Mouse (Mus musculus): ENCODE results near the gene Zfp169. TPM values are rescaled to one million over a fixed set of nuclear protein-coding genes. Genes with fewer than 3 reads are reported as not detected.

The Zfp169 gene
- total and polyA plus RNA-seq, 2 experiments from 2014 or later = 2.2 to 46.7 TPM

DNA sequence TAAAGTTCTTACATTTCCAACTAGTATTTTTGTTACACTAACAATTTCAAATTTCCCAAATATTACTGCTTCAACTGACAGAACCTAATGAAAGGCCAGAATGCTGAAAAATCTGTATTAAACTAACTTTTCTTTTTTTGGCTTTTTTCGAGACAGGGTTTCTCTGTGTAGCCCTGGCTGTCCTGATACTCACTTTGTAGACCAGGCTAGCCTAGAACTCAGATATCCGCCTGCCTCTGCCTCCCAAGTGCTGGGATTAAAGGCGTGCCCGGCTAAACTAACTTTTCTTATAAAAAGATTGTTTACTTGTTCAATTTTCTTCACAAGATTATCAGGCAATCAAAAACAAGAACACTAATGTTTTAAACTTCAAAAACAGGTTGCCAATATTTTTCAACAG, 31.6 kb upstream of the Zfp169 start:
- WGBS = 54% methylated on average over 4 of the region's 4 CpGs

DNA sequence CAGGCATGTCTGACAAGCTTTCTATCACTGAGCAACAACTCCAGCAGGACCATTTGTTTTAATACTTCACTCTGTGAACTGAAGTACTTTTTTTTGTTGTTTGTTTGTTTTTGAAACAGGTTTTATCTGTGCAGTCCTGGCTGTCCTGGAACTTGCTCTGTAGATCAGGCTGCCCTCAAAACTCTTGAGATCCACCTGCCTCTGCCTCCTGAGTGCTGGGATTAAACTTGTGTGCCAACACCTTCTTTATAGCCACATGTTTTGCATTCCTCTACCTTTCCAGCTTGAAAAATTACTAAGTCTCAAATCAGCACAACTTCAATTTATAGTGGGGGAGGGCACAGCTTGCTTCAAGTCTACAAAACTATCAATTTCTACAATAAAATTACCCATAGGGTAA, 31.1 kb upstream of the Zfp169 start:
- Histone ChIP-seq H3K4me2 (ENCODE audit: low read depth, low read length, poor library complexity, severe bottlenecking) (peak overlapping the region; percentile 60; the same call in 1 of the 2 replicates), H3K9me3 (ENCODE audit: low read length) (no peaks in the 10 kb centered on the region), H3K4me1 (ENCODE audit: insufficient read depth, low read length) (peaks cover 8% of the 10 kb centered on the region; the same call in 1 of the 2 replicates), H3K9ac (replicated peaks; ENCODE audit: low read length, poor library complexity, severe bottlenecking) (no peak overlapping the region), H3K27ac (ENCODE audit: low read depth, low read length) (no peak overlapping the region), H3K4me3 (ENCODE audit: low read depth, low read length) (no peak overlapping the region; the same call in 1 of the 2 replicates), H3K27me3 (ENCODE audit: insufficient read depth, low read length) (no peaks in the 10 kb centered on the region), H3K36me3 (ENCODE audit: insufficient read depth, low read length) (no peaks in the 10 kb centered on the region)
- ATAC-seq (ENCODE audit: low FRiP score) (no peak), DNase-seq (ENCODE audit: low spot score) (no peak)
- TF ChIP-seq CTCF (IDR thresholded peaks at IDR 0.05) = no peak

More for the DNA sequence above, 31.6 kb upstream of the Zfp169 start:
- Histone ChIP-seq H3K27me3 (ENCODE audit: insufficient read depth, low read length) (no peaks in the 10 kb centered on the region), H3K9ac (replicated peaks; ENCODE audit: low read length, poor library complexity, severe bottlenecking) (no peak overlapping the region), H3K4me1 (ENCODE audit: insufficient read depth, low read length) (peaks cover 8% of the 10 kb centered on the region; the same call in 1 of the 2 replicates), H3K4me2 (ENCODE audit: low read depth, low read length, poor library complexity, severe bottlenecking) (peak overlapping the region; percentile 60), H3K4me3 (ENCODE audit: low read depth, low read length) (peak overlapping the region; percentile 94), H3K9me3 (ENCODE audit: low read length) (no peaks in the 10 kb centered on the region), H3K36me3 (ENCODE audit: insufficient read depth, low read length) (no peaks in the 10 kb centered on the region), H3K27ac (ENCODE audit: low read depth, low read length) (no peak overlapping the region)
- TF ChIP-seq CTCF (IDR thresholded peaks at IDR 0.05) = no peak
- DNase-seq (ENCODE audit: low spot score) (no peak), ATAC-seq (ENCODE audit: low FRiP score) (no peak)

GRCm38 (mm10) chr13:48540488-48540887, 27.2 kb upstream of the Zfp169 start:
- no peak for DNase-seq (ENCODE audit: low spot score)
- Histone ChIP-seq H3K9me3 (ENCODE audit: low read length) (no peaks in the 10 kb centered on the region), H3K4me2 (ENCODE audit: low read depth, low read length, poor library complexity, severe bottlenecking) (no peak overlapping the region; the same call in 1 of the 2 replicates), H3K4me1 (ENCODE audit: insufficient read depth, low read length) (peaks cover 8% of the 10 kb centered on the region; the same call in 1 of the 2 replicates), H3K27ac (ENCODE audit: low read depth, low read length) (no peak overlapping the region), H3K36me3 (ENCODE audit: insufficient read depth, low read length) (0 out of 2 replicates have a peak, but pooled peaks cover 3% of the 10 kb centered on the region), H3K4me3 (ENCODE audit: low read depth, low read length) (no peak overlapping the region), H3K27me3 (ENCODE audit: insufficient read depth, low read length) (no peaks in the 10 kb centered on the region), H3K9ac (replicated peaks; ENCODE audit: low read length, poor library complexity, severe bottlenecking) (no peak overlapping the region)
- TF ChIP-seq CTCF (IDR thresholded peaks at IDR 0.05) = no peak
- WGBS = 70% methylated on average over 1 of the region's 1 CpGs
- no peak for ATAC-seq (ENCODE audit: low FRiP score)

- Histone ChIP-seq H3K9ac (replicated peaks; ENCODE audit: low read length, poor library complexity, severe bottlenecking) (no peak overlapping the region), H3K4me3 (ENCODE audit: low read depth, low read length) (no peak overlapping the region), H3K4me2 (ENCODE audit: low read depth, low read length, poor library complexity, severe bottlenecking) (no peak overlapping the region), H3K27ac (ENCODE audit: low read depth, low read length) (no peak overlapping the region), H3K9me3 (ENCODE audit: low read length) (no peaks in the 10 kb centered on the region), H3K36me3 (ENCODE audit: insufficient read depth, low read length) (0 out of 2 replicates have a peak, but pooled peaks cover 3% of the 10 kb centered on the region), H3K4me1 (ENCODE audit: insufficient read depth, low read length) (no peaks in the 10 kb centered on the region), H3K27me3 (ENCODE audit: insufficient read depth, low read length) (no peaks in the 10 kb centered on the region)
- no peak for ATAC-seq (ENCODE audit: low FRiP score)
- WGBS = 88% methylated on average over 5 of the region's 5 CpGs
- TF ChIP-seq CTCF (IDR thresholded peaks at IDR 0.05) = no peak
- DNase-seq (ENCODE audit: low spot score) = no peak
Observed at GRCm38 (mm10) chr13:48533441-48533840, 20.2 kb upstream of the Zfp169 start.

DNA sequence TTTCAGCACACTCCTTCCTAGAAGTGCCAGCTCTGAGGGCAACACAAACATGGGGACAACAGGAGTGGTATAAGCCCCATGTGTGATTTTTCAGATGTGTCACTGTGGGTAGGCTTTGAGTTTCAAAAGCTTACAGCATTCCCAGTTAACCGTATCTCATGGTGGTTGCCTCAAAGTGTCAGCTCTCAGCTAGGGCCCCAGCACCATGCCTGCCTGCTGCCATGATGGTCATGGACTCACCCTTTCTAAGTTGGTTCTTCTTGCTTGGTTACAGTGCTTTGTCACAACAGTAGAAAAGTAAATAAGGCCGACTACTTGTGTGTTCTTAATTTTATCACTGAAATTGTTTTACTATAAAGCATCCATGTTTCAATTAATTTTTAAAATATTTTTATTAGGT, 18.2 kb upstream of the Zfp169 start:
- ATAC-seq (ENCODE audit: low FRiP score) (no peak), DNase-seq (ENCODE audit: low spot score) (no peak)
- Histone ChIP-seq H3K9ac (replicated peaks; ENCODE audit: low read length, poor library complexity, severe bottlenecking) (no peak overlapping the region), H3K27ac (ENCODE audit: low read depth, low read length) (no peak overlapping the region), H3K4me1 (ENCODE audit: insufficient read depth, low read length) (no peaks in the 10 kb centered on the region), H3K4me2 (ENCODE audit: low read depth, low read length, poor library complexity, severe bottlenecking) (no peak overlapping the region), H3K36me3 (ENCODE audit: insufficient read depth, low read length) (no peaks in the 10 kb centered on the region), H3K27me3 (ENCODE audit: insufficient read depth, low read length) (no peaks in the 10 kb centered on the region), H3K4me3 (ENCODE audit: low read depth, low read length) (no peak overlapping the region), H3K9me3 (ENCODE audit: low read length) (no peaks in the 10 kb centered on the region)
- TF ChIP-seq CTCF (IDR thresholded peaks at IDR 0.05) = no peak
- 76% methylated on average over 2 of the region's 2 CpGs for WGBS

- no peak overlapping the region for H3K4me2 ChIP-seq (ENCODE audit: low read depth, low read length, poor library complexity, severe bottlenecking)
- DNase-seq (ENCODE audit: low spot score) = peak; percentile 33
- no peaks in the 10 kb centered on the region for H3K4me1 ChIP-seq (ENCODE audit: insufficient read depth, low read length)
- no peak overlapping the region for H3K4me3 ChIP-seq (ENCODE audit: low read depth, low read length)
- H3K27me3 ChIP-seq (ENCODE audit: insufficient read depth, low read length) = no peaks in the 10 kb centered on the region
- no peak overlapping the region for H3K9ac ChIP-seq (replicated peaks; ENCODE audit: low read length, poor library complexity, severe bottlenecking)
- H3K9me3 ChIP-seq (ENCODE audit: low read length) = no peaks in the 10 kb centered on the region
- no peaks in the 10 kb centered on the region for H3K36me3 ChIP-seq (ENCODE audit: insufficient read depth, low read length)
- no peak overlapping the region for H3K27ac ChIP-seq (ENCODE audit: low read depth, low read length)
- no peak for ATAC-seq (ENCODE audit: low FRiP score)
- WGBS = 76% methylated on average over 2 of the region's 2 CpGs
- no peak for TF ChIP-seq CTCF (IDR thresholded peaks at IDR 0.05)
Observed at GRCm38 (mm10) chr13:48530685-48531084, 17.4 kb upstream of the Zfp169 start.

All from midbrain, postnatal 0 days (tissue).